Mouse (Mus musculus) neutrophil, adult 5-6 weeks (primary cell): ENCODE measurements around the gene Blmh. TPM values are rescaled to one million over a fixed set of nuclear protein-coding genes. Genes with fewer than 3 reads are reported as not detected.

Experiments used
- ATAC-seq: fragments of 151-379, 151-347 bp; 2 replicates; pipeline ENCODE4 v1.8.0; 2017; ENCODE audit warnings: mild to moderate bottlenecking, moderate TSS enrichment; ENCODE audit not compliant: insufficient number of reproducible peaks, poor library complexity, low FRiP score, severe bottlenecking; ENCODE audit errors: extremely low read depth
- total RNA-seq: library from RNA; stranded (forward); fragments of 200-1000 nt; gene quantifications from 2 replicates; pipeline ENCODE4 v1.2.3, GENCODE M21; 2017

The Blmh gene
- total RNA-seq, 1 experiment from 2014 or later, result 61.8 TPM

DNA sequence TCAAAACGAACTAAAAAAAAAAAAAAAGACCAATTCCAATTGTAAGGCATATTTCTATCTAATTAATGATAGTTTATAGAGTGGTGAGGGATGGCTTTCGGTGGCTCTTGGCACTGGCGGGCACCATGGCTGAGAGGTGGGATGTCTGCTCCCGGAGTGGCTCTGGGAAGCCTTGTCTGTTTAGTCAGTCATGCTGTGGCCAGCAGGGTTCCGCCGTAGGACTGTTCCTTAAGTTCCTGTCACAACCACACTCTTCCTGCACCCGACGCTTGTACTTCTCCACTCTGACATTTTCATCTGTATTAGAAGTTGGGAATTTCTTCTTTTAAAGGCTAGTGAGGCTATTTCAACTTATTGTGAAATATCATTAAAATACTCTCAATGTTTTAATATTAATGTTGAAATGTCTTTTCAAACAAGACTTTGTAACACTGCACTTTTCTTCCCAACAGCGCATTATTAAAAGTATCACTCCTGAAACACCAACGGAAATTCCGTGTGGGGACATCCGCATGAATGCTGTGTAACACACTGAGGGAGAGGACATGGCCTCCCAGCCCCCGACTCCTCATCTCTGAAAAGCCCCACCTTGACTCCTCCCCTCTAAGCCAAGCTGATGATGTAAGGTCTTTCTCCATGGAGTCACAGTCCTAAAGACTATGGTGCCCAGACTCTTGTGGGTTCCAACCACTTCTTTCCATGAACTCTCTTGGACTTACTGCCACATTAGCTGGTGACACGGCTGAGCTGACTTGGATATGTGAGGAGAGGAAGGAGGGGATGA lies 106.7 kb downstream of the Blmh start:
- no peak for ATAC-seq

Other genes starting within 250 kb of the Blmh start
- not detected in 2 replicates for gene Trarg1, start 245.0 kb upstream of the Blmh start, total RNA-seq
- gene Gosr1, start 161.2 kb upstream of the Blmh start, total RNA-seq, result 43.6 and 97.4 TPM in 2 replicates
- gene Cpd, start 77.8 kb upstream of the Blmh start, total RNA-seq, result 107 and 114 TPM in 2 replicates
- not detected in 2 replicates for gene Tmigd1, start 22.6 kb upstream of the Blmh start, total RNA-seq
- 4.4 and 5.2 TPM in 2 replicates for gene Slc6a4, start 73.8 kb downstream of the Blmh start, total RNA-seq
- gene Nsrp1, start 153.6 kb downstream of the Blmh start, total RNA-seq, result 40.1 and 57.0 TPM in 2 replicates